Mouse (Mus musculus) stomach, postnatal 0 days (tissue): ENCODE data around the gene Mrtfb.
A peak's percentile ranks its signal among the peaks of the same experiment; 100 is the strongest.

Source experiments
- CTCF ChIP-seq: IDR thresholded peaks from 2 replicates; pipeline ENCODE4 v1.5.1; 2016; ENCODE audit warnings: antibody characterized with exemption, low read depth, mild to moderate bottlenecking, moderate library complexity
- EP300 ChIP-seq: optimal IDR thresholded peaks from 2 replicates; pipeline ENCODE3; 2016; ENCODE audit warnings: antibody characterized with exemption

- TF ChIP-seq CTCF (peak; percentile 21; the same call in 1 of the 2 replicates), EP300 (no peak)
These were observed 110.7 kb downstream of the Mrtfb start for GRCm38 (mm10) chr16:13366802-13367465.
